Mouse (Mus musculus) liver, embryonic 18 days (tissue): ENCODE results near the gene Plxnb2. TPM values are rescaled to one million over a fixed set of nuclear protein-coding genes. Genes with fewer than 3 reads are reported as not detected.

Experiments
- polyA plus RNA-seq: library from polyadenylated mRNA; depleted of rRNA; stranded (reverse); fragments of >200 nt; gene quantifications from 2 replicates; pipeline ENCODE4 v1.2.3, GENCODE M21; 2012; rRNA removed

The Plxnb2 gene
- polyA plus RNA-seq = 37.7 and 44.3 TPM in 2 replicates

DNA sequence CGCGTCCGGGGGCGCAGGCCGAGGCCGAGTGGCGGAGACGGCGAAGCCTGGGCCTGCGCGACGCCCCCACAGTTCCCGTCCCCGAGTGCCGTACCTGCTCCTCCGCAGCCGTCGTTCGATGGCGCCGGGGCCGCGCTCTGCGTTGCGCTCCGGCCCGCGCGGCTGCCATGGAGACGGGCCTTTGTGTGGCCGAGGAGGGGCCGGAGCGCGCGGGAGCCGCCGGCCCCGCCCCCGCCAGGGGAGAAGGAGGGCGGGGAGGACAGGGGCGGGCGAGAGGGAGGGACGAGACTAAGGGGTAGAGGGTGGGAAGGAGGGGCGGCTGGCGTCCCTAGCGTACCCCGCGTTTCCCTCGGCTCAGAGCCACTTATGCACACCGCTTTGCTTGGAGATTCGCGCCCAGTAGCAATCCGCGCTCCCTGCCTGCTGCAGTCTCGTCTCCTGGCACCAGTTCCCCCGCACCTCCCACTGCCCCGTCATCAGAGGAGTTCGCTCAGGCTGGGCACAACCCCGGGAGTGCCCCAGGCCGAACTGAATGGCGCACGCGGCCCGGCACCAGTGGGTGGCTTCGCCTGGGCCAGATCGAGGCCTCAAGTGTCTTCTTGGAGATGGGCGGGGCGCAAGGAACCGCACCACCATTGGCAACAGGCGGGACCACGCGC is at the start of gene Plxnb2:
TSS of gene Plxnb2 (minus strand) at position 218 of the 659 bp plus-strand sequence.

DNA sequence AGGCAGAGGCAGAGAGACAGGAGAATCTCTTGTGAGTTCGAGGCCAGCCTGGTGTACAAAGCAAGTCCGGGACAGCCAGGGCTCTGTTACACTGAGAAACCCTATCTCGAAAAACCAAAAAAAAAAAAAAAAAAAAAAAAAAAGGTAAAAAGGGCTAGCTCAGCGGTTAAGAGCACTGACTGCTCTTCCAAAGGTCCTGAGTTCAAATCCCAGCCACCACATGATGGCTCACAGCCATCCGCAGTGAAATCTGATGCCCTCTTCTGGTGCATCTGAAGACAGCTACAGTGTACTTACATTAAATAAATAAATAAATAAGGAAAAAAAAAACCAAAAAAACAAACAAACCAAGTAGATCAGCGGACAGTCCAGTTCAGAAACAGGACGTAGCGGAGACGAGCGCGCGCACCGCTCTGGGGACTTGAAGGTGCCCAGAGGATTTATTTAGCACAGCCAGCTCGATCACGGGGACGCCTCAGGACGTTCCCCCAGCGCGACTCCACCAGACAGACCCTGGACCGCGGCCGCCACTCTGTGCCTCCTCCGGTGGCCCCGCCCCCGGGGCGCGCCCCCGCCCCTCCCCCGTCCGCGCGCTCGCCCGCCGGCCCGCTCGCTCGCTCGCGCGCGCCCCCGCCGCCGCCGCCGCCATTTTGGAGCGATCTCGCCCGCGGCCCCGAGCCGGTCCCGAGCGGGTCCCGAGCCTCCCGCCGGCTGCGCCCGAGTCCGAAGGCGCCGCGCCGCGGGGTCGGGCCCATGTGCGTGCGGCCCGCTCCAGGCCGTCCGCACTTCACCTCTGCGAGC is 30.5 kb upstream of the Plxnb2 start, which contains the start of gene Ppp6r2:
TSS of gene Ppp6r2 (plus strand) at position 639 of the 801 bp plus-strand sequence.

GRCm38 (mm10) chr15:89196313-89196706 is 15.7 kb upstream of the Plxnb2 start, which contains the start of gene Dennd6b:
Gene Dennd6b (minus strand): TSS chr15:89196496.

GRCm38 (mm10) chr15:89149271-89150040 is 31.1 kb downstream of the Plxnb2 start, which contains the start of gene Mapk11:
Gene Mapk11 (minus strand): TSS chr15:89149628.

DNA sequence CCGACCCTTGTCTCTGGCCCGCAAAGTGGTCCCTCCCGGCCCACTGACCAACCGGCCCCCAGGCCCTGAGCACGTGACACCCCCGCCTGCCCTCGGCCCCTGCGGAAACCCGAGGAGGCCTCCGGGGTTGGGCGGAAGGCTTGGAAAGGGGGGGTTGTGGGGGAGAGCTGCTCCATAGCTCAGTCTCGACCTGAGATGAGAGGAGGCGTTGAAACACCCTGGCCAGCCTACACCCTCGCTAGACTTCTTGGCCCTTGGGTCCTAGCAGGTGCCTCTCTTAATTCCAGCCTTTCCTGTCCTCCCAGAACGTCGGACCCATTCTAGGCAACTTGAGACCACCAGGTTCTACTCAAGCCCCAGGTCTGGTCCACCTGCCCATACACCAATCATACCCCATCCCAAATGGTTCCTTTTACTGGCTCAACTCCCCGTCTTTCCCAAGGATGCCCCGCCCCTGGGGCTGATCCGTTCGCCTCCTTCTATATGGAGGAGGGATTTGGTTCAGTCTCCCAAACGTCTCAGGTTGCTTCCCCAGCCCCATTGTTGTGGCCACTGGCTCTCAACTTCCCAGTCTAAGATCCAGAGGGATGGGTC is 39.8 kb downstream of the Plxnb2 start, which contains the start of gene Mapk12:
TSS of gene Mapk12 (minus strand) at position 45 of the 594 bp plus-strand sequence.

DNA sequence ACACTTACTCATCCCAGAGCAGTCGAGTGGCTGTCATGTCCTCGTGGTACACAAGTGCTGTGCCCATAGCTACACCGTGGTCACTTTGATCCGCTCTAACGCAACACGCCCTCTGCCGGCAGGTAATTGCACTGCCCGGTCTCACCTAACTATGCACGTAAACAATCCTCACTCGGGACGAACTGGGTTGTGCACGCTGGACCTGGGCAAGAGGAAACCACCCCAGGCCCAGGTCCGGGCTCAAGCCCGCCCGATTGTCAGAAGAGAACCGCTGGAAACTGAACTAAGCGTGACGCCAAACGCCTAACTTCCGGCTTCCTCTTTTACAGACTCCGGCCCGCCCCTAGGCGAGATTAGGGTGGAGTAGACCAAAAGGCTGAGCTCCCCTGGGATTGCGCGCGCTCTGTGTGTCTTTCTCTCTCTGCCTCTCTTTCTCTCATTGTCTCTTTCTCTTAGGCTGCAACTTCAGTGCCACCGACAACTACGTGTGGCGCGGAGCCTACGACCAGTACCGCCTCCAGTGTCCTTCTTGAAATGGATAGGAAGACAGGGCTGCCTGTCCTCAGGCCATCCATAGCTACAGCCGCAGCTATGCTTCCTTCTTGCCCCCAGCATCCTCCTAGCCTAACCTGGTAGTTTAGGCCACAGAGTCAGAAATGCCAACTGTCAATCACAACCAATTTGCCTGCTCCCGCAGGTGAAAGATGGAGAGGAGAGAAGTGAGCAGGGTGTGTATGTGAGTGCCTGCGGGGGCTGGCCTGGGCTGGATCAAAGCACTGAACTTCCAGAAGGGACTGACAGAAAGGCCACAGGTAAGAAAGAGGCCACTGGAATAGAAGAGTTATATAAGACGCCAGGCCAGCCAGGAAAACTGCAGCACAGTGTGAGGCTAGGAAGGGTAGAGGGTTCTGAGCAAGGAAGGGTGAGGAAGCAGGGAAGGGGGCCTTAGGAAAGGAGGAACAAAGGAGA is 51.9 kb downstream of the Plxnb2 start, which contains the start of gene Hdac10:
TSS of gene Hdac10 (minus strand) at position 319 of the 969 bp plus-strand sequence.

DNA sequence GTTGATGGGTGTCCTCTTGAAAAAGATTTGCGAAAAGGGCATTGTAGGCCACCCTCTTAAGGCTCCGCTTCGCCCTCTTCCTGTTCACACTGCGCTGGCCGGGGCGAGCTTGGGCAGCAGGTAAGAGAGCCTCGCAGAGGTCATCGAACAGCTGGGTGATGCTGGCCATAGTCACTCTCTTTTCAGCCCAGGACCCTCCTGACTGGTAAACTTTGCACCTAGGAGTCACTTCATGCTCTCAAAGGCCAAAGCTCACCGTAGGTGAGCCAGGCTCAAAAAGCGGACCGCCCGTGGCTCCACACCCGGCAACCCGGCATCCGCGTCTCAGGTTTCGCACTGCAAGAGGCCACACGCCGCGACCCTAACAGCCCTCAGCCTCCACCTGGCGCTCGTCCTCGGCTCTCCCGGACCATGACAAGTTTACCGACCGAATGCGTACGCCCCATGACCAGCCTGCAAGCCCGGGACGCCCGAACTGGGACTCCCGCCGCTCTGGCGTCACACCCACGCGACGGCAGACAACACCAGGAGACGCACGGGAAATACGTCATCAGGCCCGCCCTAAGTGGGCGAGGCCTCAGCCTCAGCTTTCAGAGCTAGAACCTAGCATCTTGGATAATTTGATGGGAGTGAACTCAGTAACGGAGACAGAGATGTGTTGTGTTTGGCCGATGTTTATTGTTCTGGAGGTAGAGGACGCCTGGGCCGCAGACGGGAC is 57.8 kb downstream of the Plxnb2 start, which contains the start of gene Tubgcp6:
TSS of gene Tubgcp6 (minus strand) at position 464 of the 718 bp plus-strand sequence.

Other genes starting within 250 kb of the Plxnb2 start
- 0.04 and 0.09 TPM in 2 replicates for gene Ttll8, start 226.4 kb downstream of the Plxnb2 start, polyA plus RNA-seq
- gene Mlc1, start 201.8 kb downstream of the Plxnb2 start, polyA plus RNA-seq = not detected in 2 replicates
- 0.01 TPM in 1 of 2 replicates, not detected in the other for gene Mov10l1, start 197.9 kb downstream of the Plxnb2 start, polyA plus RNA-seq
- gene Panx2, start 121.1 kb downstream of the Plxnb2 start, polyA plus RNA-seq = not detected in 2 replicates
- 21.5 and 25.2 TPM in 2 replicates for gene Trabd, start 105.7 kb downstream of the Plxnb2 start, polyA plus RNA-seq
- 22.4 and 25.8 TPM in 2 replicates for gene Selenoo, start 91.7 kb downstream of the Plxnb2 start, polyA plus RNA-seq
- gene Tubgcp6, start 57.7 kb downstream of the Plxnb2 start, polyA plus RNA-seq = 6.5 and 8.5 TPM in 2 replicates
- gene Hdac10, start 52.1 kb downstream of the Plxnb2 start, polyA plus RNA-seq = 9.1 and 9.7 TPM in 2 replicates
- 3.5 and 4.5 TPM in 2 replicates for gene Mapk12, start 40.1 kb downstream of the Plxnb2 start, polyA plus RNA-seq
- gene Mapk11, start 31.2 kb downstream of the Plxnb2 start, polyA plus RNA-seq = 1.3 TPM in 2 replicates
- 5.4 and 6.4 TPM in 2 replicates for gene Dennd6b, start 15.7 kb upstream of the Plxnb2 start, polyA plus RNA-seq
- gene Ppp6r2, start 30.8 kb upstream of the Plxnb2 start, polyA plus RNA-seq = 13.5 and 14.0 TPM in 2 replicates
- gene Sbf1, start 134.5 kb upstream of the Plxnb2 start, polyA plus RNA-seq = 26.2 and 28.5 TPM in 2 replicates
- gene Adm2, start 141.9 kb upstream of the Plxnb2 start, polyA plus RNA-seq = 10.3 and 11.8 TPM in 2 replicates
- 12.7 and 15.7 TPM in 2 replicates for gene Miox, start 153.6 kb upstream of the Plxnb2 start, polyA plus RNA-seq
- gene Lmf2, start 174.9 kb upstream of the Plxnb2 start, polyA plus RNA-seq = 9.9 and 11.9 TPM in 2 replicates
- 51.8 and 56.2 TPM in 2 replicates for gene Ncaph2, start 174.9 kb upstream of the Plxnb2 start, polyA plus RNA-seq
- 21.4 and 21.6 TPM in 2 replicates for gene Sco2, start 193.1 kb upstream of the Plxnb2 start, polyA plus RNA-seq
- 1.3 and 1.6 TPM in 2 replicates for gene Tymp, start 196.3 kb upstream of the Plxnb2 start, polyA plus RNA-seq
- gene Odf3b, start 198.5 kb upstream of the Plxnb2 start, polyA plus RNA-seq = 0.96 and 1.2 TPM in 2 replicates
- gene Klhdc7b, start 204.1 kb upstream of the Plxnb2 start, polyA plus RNA-seq = not detected in 2 replicates
- 0.19 TPM in 1 of 2 replicates, not detected in the other for gene Syce3, start 229.7 kb upstream of the Plxnb2 start, polyA plus RNA-seq
- 21.3 and 23.0 TPM in 2 replicates for gene Cpt1b, start 245.1 kb upstream of the Plxnb2 start, polyA plus RNA-seq
- 1.2 and 1.3 TPM in 2 replicates for gene C730034F03Rik, start 248.8 kb upstream of the Plxnb2 start, polyA plus RNA-seq
- gene Gm44502, start 248.9 kb upstream of the Plxnb2 start, polyA plus RNA-seq = 0.28 and 0.46 TPM in 2 replicates
- 28.2 and 29.0 TPM in 2 replicates for gene Chkb, start 249.1 kb upstream of the Plxnb2 start, polyA plus RNA-seq